Mouse (Mus musculus) bone marrow, adult 2 months (tissue): ENCODE measurements around the gene Vps13d.

ENCODE experiments used
- CTCF ChIP-seq: fragments of 200-500 bp; IDR thresholded peaks from 2 replicates; pipeline ENCODE4 v1.5.1; 2011; ENCODE audit warnings: low read length, control low read depth; ENCODE audit not compliant: control insufficient read depth, insufficient read depth
- POLR2A ChIP-seq: fragments of 200-500 bp; IDR thresholded peaks from 2 replicates; pipeline ENCODE4 v1.6.1; 2011; ENCODE audit warnings: low read depth, mild to moderate bottlenecking, control low read depth, low read length, borderline replicate concordance; ENCODE audit not compliant: control insufficient read depth

- TF ChIP-seq CTCF = no peak
- TF ChIP-seq POLR2A = no peak
Observed at GRCm38 (mm10) chr4:145067019-145067680, 127.7 kb downstream of the Vps13d start.
